Mouse (Mus musculus): ENCODE measurements around the gene Krt73. TPM values are rescaled to one million over a fixed set of nuclear protein-coding genes. Genes with fewer than 3 reads are reported as not detected.

Krt73 gene
- polyA plus RNA-seq (2017; shearing (Covaris generic)), result not detected

GRCm38 (mm10) chr15:101802296-101802835, at the start of gene Krt73:
Krt73 (minus strand) TSS chr15:101802346.

DNA sequence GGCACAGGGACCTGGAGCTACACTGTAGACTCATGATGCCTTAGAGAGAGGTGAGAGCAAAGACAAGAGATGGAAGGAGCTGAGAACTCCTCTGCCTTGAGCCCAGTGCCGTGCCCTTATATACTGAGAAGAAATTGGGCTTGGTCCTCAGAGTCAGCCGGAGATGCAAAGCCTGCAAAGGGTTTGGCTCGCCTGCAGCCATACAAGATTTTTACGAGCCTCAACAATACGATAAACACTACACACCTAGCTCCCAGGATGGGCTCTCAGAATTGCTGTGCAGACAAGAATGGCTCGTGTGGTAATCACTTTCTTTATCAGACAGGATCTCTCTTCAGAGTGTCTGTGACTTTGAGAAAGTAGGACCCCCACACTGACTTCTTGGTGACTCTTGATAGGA, 48.5 kb upstream of the Krt73 start, which contains the start of gene Krt1:
Gene Krt1 (minus strand): TSS at position 101 of the 400 bp plus-strand sequence.

DNA sequence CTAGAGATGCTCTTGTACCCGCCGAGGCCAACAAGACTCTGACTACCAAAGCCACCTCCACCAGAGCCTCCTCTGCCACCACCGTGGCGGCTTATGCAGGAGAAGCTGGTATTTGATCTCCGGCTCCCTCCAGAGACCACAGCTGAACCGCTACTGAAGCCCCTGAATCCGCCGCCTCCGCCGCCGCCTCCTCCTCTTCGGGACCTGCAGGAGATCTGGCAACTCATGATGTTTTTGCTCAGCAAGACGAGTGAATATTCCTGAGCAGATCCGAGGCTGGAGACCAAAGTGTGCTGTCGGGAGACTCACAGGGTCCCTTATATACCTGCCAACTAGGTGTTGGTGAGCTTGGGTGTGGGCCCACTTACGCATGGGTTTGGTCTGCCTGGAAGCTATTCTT, 15.7 kb upstream of the Krt73 start, which contains the start of gene Krt2:
Gene Krt2 (minus strand): TSS at position 295 of the 400 bp plus-strand sequence.

DNA sequence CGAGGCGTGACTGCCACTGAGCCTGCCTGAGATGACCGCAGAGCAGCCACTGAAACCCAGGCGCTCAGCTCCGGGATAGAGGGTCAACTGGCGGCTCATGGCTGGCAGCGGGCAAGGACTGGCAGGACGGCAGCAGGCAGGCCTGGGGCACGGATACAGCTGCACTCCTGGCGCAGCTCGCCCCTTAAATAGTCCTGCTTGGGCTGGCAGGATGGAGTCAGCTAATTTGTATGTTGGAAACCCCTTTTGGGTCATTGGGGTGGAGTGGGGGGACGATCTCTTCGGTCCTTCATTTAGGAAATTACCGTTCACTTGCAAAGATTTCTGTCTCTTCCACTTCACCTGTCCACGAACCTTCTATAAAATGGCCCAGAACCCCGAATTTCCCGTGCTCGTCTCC, 15.8 kb downstream of the Krt73 start, which contains the start of gene Krt72:
Gene Krt72 (minus strand): TSS at position 101 of the 400 bp plus-strand sequence.

Other genes with a start within 250 kb of the Krt73 start
- gene Krt90, start 239.4 kb downstream of the Krt73 start, polyA plus RNA-seq (2017; shearing (Covaris generic)), result not detected
- gene Krt75, start 228.4 kb downstream of the Krt73 start, polyA plus RNA-seq (2017; shearing (Covaris generic)), result not detected
- gene Gm5414, start 174.2 kb downstream of the Krt73 start, polyA plus RNA-seq (2017; shearing (Covaris generic)), result not detected
- not detected for gene Gm5478, start 155.0 kb downstream of the Krt73 start, polyA plus RNA-seq (2017; shearing (Covaris generic))
- gene Krt6b, start 122.1 kb downstream of the Krt73 start, polyA plus RNA-seq (2017; shearing (Covaris generic)), result not detected
- not detected for gene Krt6a, start 108.0 kb downstream of the Krt73 start, polyA plus RNA-seq (2017; shearing (Covaris generic))
- not detected for gene Krt5, start 89.4 kb downstream of the Krt73 start, polyA plus RNA-seq (2017; shearing (Covaris generic))
- not detected for gene Krt71, start 59.2 kb downstream of the Krt73 start, polyA plus RNA-seq (2017; shearing (Covaris generic))
- gene Krt72, start 15.9 kb downstream of the Krt73 start, polyA plus RNA-seq (2017; shearing (Covaris generic)), result not detected
- not detected for gene Krt2, start 15.8 kb upstream of the Krt73 start, polyA plus RNA-seq (2017; shearing (Covaris generic))
- 0.12 TPM for gene Krt1, start 48.4 kb upstream of the Krt73 start, polyA plus RNA-seq (2017; shearing (Covaris generic))
- gene Krt77, start 67.4 kb upstream of the Krt73 start, polyA plus RNA-seq (2017; shearing (Covaris generic)), result not detected
- not detected for gene Krt76, start 90.6 kb upstream of the Krt73 start, polyA plus RNA-seq (2017; shearing (Covaris generic))
- not detected for gene Krt4, start 122.4 kb upstream of the Krt73 start, polyA plus RNA-seq (2017; shearing (Covaris generic))
- not detected for gene Krt79, start 138.0 kb upstream of the Krt73 start, polyA plus RNA-seq (2017; shearing (Covaris generic))
- gene Krt78, start 151.9 kb upstream of the Krt73 start, polyA plus RNA-seq (2017; shearing (Covaris generic)), result not detected
- gene Krt8, start 202.1 kb upstream of the Krt73 start, polyA plus RNA-seq (2017; shearing (Covaris generic)), result not detected
- 1.5 TPM for gene Krt18, start 225.8 kb upstream of the Krt73 start, polyA plus RNA-seq (2017; shearing (Covaris generic))